Mouse (Mus musculus): ENCODE results near the gene Eif4g2. TPM values are rescaled to one million over a fixed set of nuclear protein-coding genes. Genes with fewer than 3 reads are reported as not detected.

Eif4g2 gene
- polyA plus RNA-seq, 1 experiment from 2014 or later, result 856 TPM

DNA sequence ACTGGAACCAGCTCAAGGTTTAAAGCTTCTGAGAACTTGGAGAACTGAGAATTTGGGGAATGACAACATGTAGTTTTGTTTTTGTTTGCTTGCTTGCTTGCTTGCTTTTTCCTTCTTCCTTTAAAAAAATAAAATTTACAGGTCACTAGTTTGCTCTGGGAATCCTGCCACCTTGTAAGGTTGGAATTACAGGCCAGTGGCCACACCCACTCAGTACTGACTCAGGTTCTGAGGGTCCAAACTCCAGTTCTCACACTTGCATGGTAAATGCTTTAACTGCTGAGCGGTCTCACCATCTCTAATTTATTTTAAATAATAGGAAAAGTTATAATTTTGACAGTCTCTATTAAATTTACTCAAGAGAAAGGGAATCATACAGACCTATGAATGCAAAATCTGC is 15.4 kb upstream of the Eif4g2 start:
- Histone ChIP-seq H3K27ac (ENCODE audit: low read length) (no peak overlapping the region), H3K27me3 (ENCODE audit: insufficient read depth, low read length) (no peaks in the 10 kb centered on the region), H3K9me3 (ENCODE audit: low read length) (0 out of 2 replicates have a peak, but pooled peaks cover 3% of the 10 kb centered on the region), H3K4me3 (ENCODE audit: low read length) (no peak overlapping the region), H3K9ac (replicated peaks; ENCODE audit: low read length) (no peak overlapping the region), H3K36me3 (ENCODE audit: insufficient read depth, low read length) (no peaks in the 10 kb centered on the region), H3K4me1 (ENCODE audit: insufficient read depth, low read length) (no peaks in the 10 kb centered on the region), H3K4me2 (replicated peaks; ENCODE audit: low read depth, low read length) (no peak overlapping the region)
- 88% methylated on average over 1 of the region's 1 CpGs for WGBS
- ATAC-seq (ENCODE audit: low FRiP score, low TSS enrichment), result no peak

- no peaks in the 10 kb centered on the region for H3K36me3 ChIP-seq (ENCODE audit: insufficient read depth, low read length)
- H3K27ac ChIP-seq (ENCODE audit: low read length), result no peak overlapping the region
- no peak for ATAC-seq (ENCODE audit: low FRiP score, low TSS enrichment)
- 88% methylated on average over 2 of the region's 2 CpGs for WGBS
- H3K9me3 ChIP-seq (ENCODE audit: low read length), result 0 out of 2 replicates have a peak, but pooled peaks cover 3% of the 10 kb centered on the region
- H3K27me3 ChIP-seq (ENCODE audit: insufficient read depth, low read length), result no peaks in the 10 kb centered on the region
- H3K9ac ChIP-seq (replicated peaks; ENCODE audit: low read length), result no peak overlapping the region
- no peak overlapping the region for H3K4me2 ChIP-seq (replicated peaks; ENCODE audit: low read depth, low read length)
- no peaks in the 10 kb centered on the region for H3K4me1 ChIP-seq (ENCODE audit: insufficient read depth, low read length)
- no peak overlapping the region for H3K4me3 ChIP-seq (ENCODE audit: low read length)
These were observed 12.3 kb upstream of the Eif4g2 start for GRCm38 (mm10) chr7:111095169-111095568.

DNA sequence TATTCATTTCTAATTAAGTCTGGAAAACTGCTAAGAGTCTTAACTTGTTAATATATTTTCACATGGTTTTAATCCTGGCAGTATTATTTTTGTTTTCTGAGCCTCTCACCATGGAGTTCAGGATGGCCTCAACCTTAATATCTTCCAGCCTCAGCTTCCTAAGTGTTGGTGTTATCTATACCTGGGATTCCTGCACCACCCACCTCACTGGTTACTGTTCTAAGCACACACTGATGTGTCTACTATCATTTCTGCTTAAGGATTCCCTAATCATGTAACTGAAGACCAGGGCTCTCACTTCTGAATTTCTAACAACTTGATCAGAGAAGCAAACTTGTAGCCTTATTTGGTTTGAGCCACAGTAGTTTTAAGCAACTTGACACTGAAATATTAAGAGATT is 2.3 kb upstream of the Eif4g2 start:
- H3K4me3 ChIP-seq (ENCODE audit: low read length), result no peak overlapping the region
- no peak for ATAC-seq (ENCODE audit: low FRiP score, low TSS enrichment)
- no peak overlapping the region for H3K4me2 ChIP-seq (replicated peaks; ENCODE audit: low read depth, low read length)
- peaks cover 12% of the 10 kb centered on the region for H3K36me3 ChIP-seq (ENCODE audit: insufficient read depth, low read length)
- peaks cover 9% of the 10 kb centered on the region for H3K4me1 ChIP-seq (ENCODE audit: insufficient read depth, low read length)
- H3K9ac ChIP-seq (replicated peaks; ENCODE audit: low read length), result no peak overlapping the region
- H3K9me3 ChIP-seq (ENCODE audit: low read length), result no peaks in the 10 kb centered on the region
- no peaks in the 10 kb centered on the region for H3K27me3 ChIP-seq (ENCODE audit: insufficient read depth, low read length)
- no peak overlapping the region for H3K27ac ChIP-seq (ENCODE audit: low read length)

GRCm38 (mm10) chr7:111084443-111084842 is 1.6 kb upstream of the Eif4g2 start:
- Histone ChIP-seq H3K36me3 (ENCODE audit: insufficient read depth, low read length) (peaks cover 20% of the 10 kb centered on the region), H3K27ac (ENCODE audit: low read length) (no peak overlapping the region), H3K4me3 (ENCODE audit: low read length) (no peak overlapping the region), H3K9ac (replicated peaks; ENCODE audit: low read length) (no peak overlapping the region), H3K9me3 (ENCODE audit: low read length) (no peaks in the 10 kb centered on the region), H3K27me3 (ENCODE audit: insufficient read depth, low read length) (no peaks in the 10 kb centered on the region), H3K4me2 (replicated peaks; ENCODE audit: low read depth, low read length) (no peak overlapping the region), H3K4me1 (ENCODE audit: insufficient read depth, low read length) (peaks cover 16% of the 10 kb centered on the region)
- no peak for ATAC-seq (ENCODE audit: low FRiP score, low TSS enrichment)
- WGBS, result 84% methylated on average over 2 of the region's 2 CpGs

DNA sequence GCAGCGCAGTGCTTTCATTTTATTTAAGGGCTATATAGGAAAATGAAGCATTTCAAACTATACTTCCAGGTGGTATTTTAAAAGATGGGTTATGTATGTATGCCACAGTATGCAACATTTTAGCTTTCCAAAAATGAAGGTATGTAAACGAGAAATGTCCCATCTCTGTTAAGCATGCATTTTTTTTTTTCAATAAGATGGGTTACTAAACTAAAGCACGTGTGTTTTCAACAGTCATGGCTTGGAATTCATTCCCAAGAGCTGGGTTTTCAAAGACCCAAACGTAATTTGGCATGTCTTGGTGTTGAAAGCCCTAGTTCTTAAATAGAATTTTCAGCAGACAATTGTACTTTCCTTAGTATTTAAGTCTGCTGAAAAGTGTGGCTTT is 897 bp upstream of the Eif4g2 start:
- H3K4me3 ChIP-seq (ENCODE audit: low read length), result peak overlapping the region; percentile 95
- no peak for ATAC-seq (ENCODE audit: low FRiP score, low TSS enrichment)
- H3K27me3 ChIP-seq (ENCODE audit: insufficient read depth, low read length), result no peaks in the 10 kb centered on the region
- peak overlapping the region; percentile 77 for H3K9ac ChIP-seq (replicated peaks; ENCODE audit: low read length)
- peaks cover 25% of the 10 kb centered on the region for H3K36me3 ChIP-seq (ENCODE audit: insufficient read depth, low read length)
- H3K27ac ChIP-seq (ENCODE audit: low read length), result peak overlapping the region; percentile 98
- H3K9me3 ChIP-seq (ENCODE audit: low read length), result no peaks in the 10 kb centered on the region
- 13% methylated on average over 4 of the region's 4 CpGs for WGBS
- peaks cover 17% of the 10 kb centered on the region for H3K4me1 ChIP-seq (ENCODE audit: insufficient read depth, low read length)
- peak overlapping the region; percentile 71 for H3K4me2 ChIP-seq (replicated peaks; ENCODE audit: low read depth, low read length)

DNA sequence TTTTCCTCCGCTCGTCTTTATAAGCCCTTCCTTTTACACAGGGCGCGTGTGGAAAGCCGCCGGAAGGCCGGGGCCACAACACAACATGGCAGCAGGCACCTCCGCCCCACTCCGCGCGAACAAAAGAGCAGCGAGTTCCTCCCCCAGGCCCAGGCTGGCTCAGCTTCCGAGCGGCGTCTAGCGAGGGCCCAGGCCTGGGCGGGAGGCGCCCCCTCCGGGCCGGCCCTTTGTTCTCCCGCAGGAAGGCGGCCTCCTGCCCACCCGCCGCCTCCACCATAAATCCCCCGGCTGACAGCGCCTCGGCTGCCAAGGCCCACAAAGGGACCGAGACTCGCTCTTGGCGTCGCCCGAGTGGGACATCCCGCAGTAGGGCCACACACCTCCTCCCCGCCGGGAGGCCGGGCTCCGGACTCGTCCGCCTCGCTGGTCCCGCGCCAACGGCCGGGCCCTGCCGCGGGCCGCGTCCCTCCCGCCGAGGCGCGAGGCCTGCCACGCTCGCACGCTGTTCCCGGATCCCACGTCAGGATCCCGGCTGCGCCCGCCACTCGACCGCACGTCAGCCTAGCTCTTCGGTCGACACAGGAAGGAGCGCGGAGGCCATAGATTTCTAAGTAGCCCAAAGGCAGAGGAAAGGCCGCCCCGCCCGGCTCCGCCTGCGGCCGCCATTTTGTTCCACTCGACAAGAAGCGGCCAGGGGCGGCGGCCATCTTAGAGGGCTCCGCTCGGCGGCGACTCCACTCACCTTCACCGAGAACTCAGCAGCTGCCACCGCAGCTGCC is 598 bp downstream of the Eif4g2 start:
- ATAC-seq (ENCODE audit: low FRiP score, low TSS enrichment), result peak; percentile 72
- no peaks in the 10 kb centered on the region for H3K9me3 ChIP-seq (ENCODE audit: low read length)
- H3K9ac ChIP-seq (replicated peaks; ENCODE audit: low read length), result peak overlapping the region; percentile 94
- under 1% methylated on average over 80 of the region's 83 CpGs for WGBS
- peak overlapping the region; percentile 98 for H3K27ac ChIP-seq (ENCODE audit: low read length)
- no peaks in the 10 kb centered on the region for H3K27me3 ChIP-seq (ENCODE audit: insufficient read depth, low read length)
- H3K4me2 ChIP-seq (replicated peaks; ENCODE audit: low read depth, low read length), result peak overlapping the region; percentile 80
- H3K4me1 ChIP-seq (ENCODE audit: insufficient read depth, low read length), result peaks cover 20% of the 10 kb centered on the region
- H3K4me3 ChIP-seq (ENCODE audit: low read length), result peak overlapping the region; percentile 95
- H3K36me3 ChIP-seq (ENCODE audit: insufficient read depth, low read length), result peaks cover 38% of the 10 kb centered on the region

GRCm38 (mm10) chr7:111080876-111081275 is 2.0 kb downstream of the Eif4g2 start:
- Histone ChIP-seq H3K4me2 (replicated peaks; ENCODE audit: low read depth, low read length) (peak overlapping the region; percentile 80), H3K36me3 (ENCODE audit: insufficient read depth, low read length) (peaks cover 52% of the 10 kb centered on the region), H3K4me1 (ENCODE audit: insufficient read depth, low read length) (peaks cover 20% of the 10 kb centered on the region), H3K27me3 (ENCODE audit: insufficient read depth, low read length) (no peaks in the 10 kb centered on the region), H3K9me3 (ENCODE audit: low read length) (no peaks in the 10 kb centered on the region), H3K4me3 (ENCODE audit: low read length) (peak overlapping the region; percentile 95), H3K27ac (ENCODE audit: low read length) (no peak overlapping the region; the same call in 1 of the 2 replicates), H3K9ac (replicated peaks; ENCODE audit: low read length) (peak overlapping the region; percentile 94; the same call in 1 of the 2 replicates)
- WGBS, result 67% methylated on average over 3 of the region's 3 CpGs
- ATAC-seq (ENCODE audit: low FRiP score, low TSS enrichment), result no peak

GRCm38 (mm10) chr7:111080026-111080425 is 2.8 kb downstream of the Eif4g2 start:
- Histone ChIP-seq H3K9ac (replicated peaks; ENCODE audit: low read length) (no peak overlapping the region), H3K9me3 (ENCODE audit: low read length) (no peaks in the 10 kb centered on the region), H3K4me1 (ENCODE audit: insufficient read depth, low read length) (peaks cover 20% of the 10 kb centered on the region), H3K36me3 (ENCODE audit: insufficient read depth, low read length) (peaks cover 56% of the 10 kb centered on the region), H3K27ac (ENCODE audit: low read length) (no peak overlapping the region), H3K4me2 (replicated peaks; ENCODE audit: low read depth, low read length) (peak overlapping the region; percentile 80), H3K27me3 (ENCODE audit: insufficient read depth, low read length) (no peaks in the 10 kb centered on the region), H3K4me3 (ENCODE audit: low read length) (peak overlapping the region; percentile 95; the same call in 1 of the 2 replicates)
- ATAC-seq (ENCODE audit: low FRiP score, low TSS enrichment), result no peak
- WGBS, result 87% methylated on average over 8 of the region's 8 CpGs

- no peak for ATAC-seq (ENCODE audit: low FRiP score, low TSS enrichment)
- Histone ChIP-seq H3K9me3 (ENCODE audit: low read length) (no peaks in the 10 kb centered on the region), H3K4me2 (replicated peaks; ENCODE audit: low read depth, low read length) (no peak overlapping the region), H3K27ac (ENCODE audit: low read length) (no peak overlapping the region), H3K4me3 (ENCODE audit: low read length) (no peak overlapping the region), H3K9ac (replicated peaks; ENCODE audit: low read length) (no peak overlapping the region), H3K27me3 (ENCODE audit: insufficient read depth, low read length) (no peaks in the 10 kb centered on the region), H3K36me3 (ENCODE audit: insufficient read depth, low read length) (peaks cover 71% of the 10 kb centered on the region), H3K4me1 (ENCODE audit: insufficient read depth, low read length) (peaks cover 20% of the 10 kb centered on the region)
- WGBS, result 91% methylated on average over 4 of the region's 4 CpGs
These were observed 4.6 kb downstream of the Eif4g2 start for GRCm38 (mm10) chr7:111078271-111078670.

- no peak overlapping the region for H3K9ac ChIP-seq (replicated peaks; ENCODE audit: low read length)
- no peak overlapping the region for H3K4me2 ChIP-seq (replicated peaks; ENCODE audit: low read depth, low read length)
- H3K9me3 ChIP-seq (ENCODE audit: low read length), result no peaks in the 10 kb centered on the region
- H3K36me3 ChIP-seq (ENCODE audit: insufficient read depth, low read length), result peaks cover 84% of the 10 kb centered on the region
- ATAC-seq (ENCODE audit: low FRiP score, low TSS enrichment), result no peak
- no peaks in the 10 kb centered on the region for H3K27me3 ChIP-seq (ENCODE audit: insufficient read depth, low read length)
- no peak overlapping the region for H3K4me3 ChIP-seq (ENCODE audit: low read length)
- H3K27ac ChIP-seq (ENCODE audit: low read length), result no peak overlapping the region
- peaks cover 13% of the 10 kb centered on the region for H3K4me1 ChIP-seq (ENCODE audit: insufficient read depth, low read length)
- 87% methylated on average over 4 of the region's 4 CpGs for WGBS
These were observed 7.5 kb downstream of the Eif4g2 start for GRCm38 (mm10) chr7:111075288-111075687.

Measured in kidney, embryonic 16.5 days (tissue).